Mouse (Mus musculus) small intestine, adult 2 months (tissue): ENCODE measurements around the gene Sult5a1. TPM values are rescaled to one million over a fixed set of nuclear protein-coding genes. Genes with fewer than 3 reads are reported as not detected.
"Not testable (repeated sequence)": the region's sequence is repeated elsewhere in the genome, so short reads cannot be mapped to it uniquely, and the experiment has no call there.

ENCODE experiments used
- H3K27ac ChIP-seq: fragments of 200-500 bp; 2 replicates; pipeline ENCODE4 v1.5.1; 2012; ENCODE audit warnings: low read depth, low read length, control low read depth, inconsistent platforms; ENCODE audit not compliant: insufficient read depth
- H3K27me3 ChIP-seq: fragments of 200-500 bp; 2 replicates; pipeline ENCODE4 v1.6.1; 2012; ENCODE audit warnings: mild to moderate bottlenecking, moderate library complexity, low read length, inconsistent platforms; ENCODE audit not compliant: control insufficient read depth, insufficient read depth
- H3K36me3 ChIP-seq: fragments of 200-500 bp; 2 replicates; pipeline ENCODE4 v1.6.1; 2012; ENCODE audit warnings: mild to moderate bottlenecking, low read length, control low read depth, inconsistent platforms; ENCODE audit not compliant: control insufficient read depth, insufficient read depth
- H3K4me1 ChIP-seq: fragments of 200-500 bp; 2 replicates; pipeline ENCODE4 v1.6.1; 2012; ENCODE audit warnings: low read length, inconsistent platforms, mixed read lengths; ENCODE audit not compliant: control insufficient read depth, insufficient read depth, insufficient read length
- H3K4me3 ChIP-seq: fragments of 200-500 bp; 2 replicates; pipeline ENCODE4 v1.5.1; 2012; ENCODE audit warnings: low read depth, mild to moderate bottlenecking, control low read depth, inconsistent platforms, low read length, moderate library complexity
- CTCF ChIP-seq: fragments of 200-500 bp; IDR thresholded peaks from 2 replicates; pipeline ENCODE4 v1.5.1; 2012; ENCODE audit warnings: low read depth, mild to moderate bottlenecking, control low read depth, inconsistent platforms, low read length, moderate library complexity, mixed read lengths; ENCODE audit not compliant: insufficient replicate concordance, insufficient read length; ENCODE audit errors: extremely low read depth
- POLR2A ChIP-seq: fragments of 200-500 bp; IDR thresholded peaks from 2 replicates; pipeline ENCODE4 v1.6.1; 2012; ENCODE audit warnings: low read depth, mild to moderate bottlenecking, control low read depth, inconsistent platforms, low read length, moderate library complexity
- WGBS: fragments of 180-500 bp; shearing (Covaris S2); methylation state at CpG from one replicate; pipeline ENCODE4 v1.1.7; 2018; 5-methylcytosine and 5-hydroxymethylcytosine counted together
- polyA plus RNA-seq: library from polyadenylated mRNA; depleted of rRNA; stranded (reverse); fragments of >200 nt; gene quantifications from 2 replicates; pipeline ENCODE4 v1.2.3, GENCODE M21; 2012

Gene Sult5a1
- polyA plus RNA-seq, 1 experiment, result 0.19 TPM

- no peaks in the 10 kb centered on the region for H3K27me3 ChIP-seq
- no peak overlapping the region for H3K27ac ChIP-seq
- H3K36me3 ChIP-seq, result peaks cover 14% of the 10 kb centered on the region
- no peak overlapping the region for H3K4me3 ChIP-seq
- TF ChIP-seq CTCF, result no peak
- TF ChIP-seq POLR2A, result no peak
- WGBS, result 73% methylated on average over 5 of the region's 5 CpGs
- no peaks in the 10 kb centered on the region for H3K4me1 ChIP-seq
Observed at GRCm38 (mm10) chr8:123108953-123109352, 49.2 kb downstream of the Sult5a1 start.

- WGBS, result 49% methylated on average over 1 of the region's 1 CpGs
- no peaks in the 10 kb centered on the region for H3K4me1 ChIP-seq
- H3K27ac ChIP-seq, result no peak overlapping the region
- no peak overlapping the region for H3K4me3 ChIP-seq
- no peak for TF ChIP-seq POLR2A
- TF ChIP-seq CTCF, result no peak
- H3K36me3 ChIP-seq, result peaks cover 22% of the 10 kb centered on the region
- H3K27me3 ChIP-seq, result no peaks in the 10 kb centered on the region
Observed at GRCm38 (mm10) chr8:123108010-123108409, 50.1 kb downstream of the Sult5a1 start.

- WGBS, result 50% methylated on average over 2 of the region's 2 CpGs
- H3K27ac ChIP-seq, result no peak overlapping the region
Observed at GRCm38 (mm10) chr8:123106531-123106930, 51.6 kb downstream of the Sult5a1 start.

GRCm38 (mm10) chr8:123105553-123106326 is 52.4 kb downstream of the Sult5a1 start:
- Histone ChIP-seq H3K4me3 (no peak overlapping the region), H3K36me3 (peaks cover 22% of the 10 kb centered on the region), H3K4me1 (no peaks in the 10 kb centered on the region), H3K27me3 (no peaks in the 10 kb centered on the region), H3K27ac (no peak overlapping the region)
- 61% methylated on average over 5 of the region's 5 CpGs for WGBS
- TF ChIP-seq CTCF (peak; percentile 50; the same call in 1 of the 2 replicates), POLR2A (no peak)

More at GRCm38 (mm10) chr8:123106531-123106930, 51.6 kb downstream of the Sult5a1 start:
- no peak overlapping the region for H3K4me3 ChIP-seq
- H3K36me3 ChIP-seq, result peaks cover 22% of the 10 kb centered on the region
- TF ChIP-seq CTCF, result peak; percentile 38; the same call in 1 of the 2 replicates
- TF ChIP-seq POLR2A, result no peak
- H3K27me3 ChIP-seq, result no peaks in the 10 kb centered on the region
- H3K4me1 ChIP-seq, result no peaks in the 10 kb centered on the region

GRCm38 (mm10) chr8:123104046-123104767 is 53.9 kb downstream of the Sult5a1 start:
- no peak overlapping the region for H3K27ac ChIP-seq
- H3K4me3 ChIP-seq, result no peak overlapping the region

GRCm38 (mm10) chr8:123103285-123103684 is 54.8 kb downstream of the Sult5a1 start:
- H3K4me3 ChIP-seq, result peak overlapping the region; percentile 89
- no peaks in the 10 kb centered on the region for H3K4me1 ChIP-seq
- WGBS, result 2% methylated on average over 15 of the region's 15 CpGs
- peaks cover 23% of the 10 kb centered on the region for H3K36me3 ChIP-seq
- TF ChIP-seq POLR2A, result no peak
- TF ChIP-seq CTCF, result no peak
- no peaks in the 10 kb centered on the region for H3K27me3 ChIP-seq
- no peak overlapping the region for H3K27ac ChIP-seq

More at GRCm38 (mm10) chr8:123104046-123104767, 53.9 kb downstream of the Sult5a1 start:
- Histone ChIP-seq H3K36me3 (peaks cover 22% of the 10 kb centered on the region), H3K27me3 (no peaks in the 10 kb centered on the region), H3K4me1 (no peaks in the 10 kb centered on the region)
- TF ChIP-seq POLR2A (no peak), CTCF (no peak)
- WGBS, result 64% methylated on average over 6 of the region's 6 CpGs

GRCm38 (mm10) chr8:123102855-123103254 is 55.3 kb downstream of the Sult5a1 start:
- H3K4me1 ChIP-seq, H3K27me3 ChIP-seq: not testable (repeated sequence)
- peak overlapping the region; percentile 89 for H3K4me3 ChIP-seq
- 0% methylated on average over 26 of the region's 26 CpGs for WGBS
- H3K27ac ChIP-seq, result peak overlapping the region; percentile 57; the same call in 1 of the 2 replicates
- H3K36me3 ChIP-seq, result peaks cover 26% of the 10 kb centered on the region
